Mouse (Mus musculus) ES-E14 (cell line): ENCODE data around the gene Nup210l. TPM values are rescaled to one million over a fixed set of nuclear protein-coding genes. Genes with fewer than 3 reads are reported as not detected.

Experiments used
- DNase-seq: peaks from one replicate; pipeline ENCODE4 v3.0.0-alpha.2; 2013; ENCODE audit warnings: low read depth, low spot score
- H3K27ac ChIP-seq: 2 replicates; pipeline ENCODE4 v1.5.1; 2012; ENCODE audit warnings: low read depth, mild to moderate bottlenecking, low read length, moderate library complexity, mixed read lengths; ENCODE audit not compliant: poor library complexity, insufficient read depth, severe bottlenecking
- H3K36me3 ChIP-seq: 2 replicates; pipeline ENCODE4 v1.6.1; 2012; ENCODE audit warnings: mild to moderate bottlenecking, low read length, moderate library complexity, mixed read lengths; ENCODE audit not compliant: control insufficient read depth, poor library complexity, insufficient read depth, severe bottlenecking
- H3K4me1 ChIP-seq, 2 experiments: fragments of 150-350 bp in 1 of 2; sonication (generic) in 1 of 2; 2 replicates each; pipeline ENCODE4 v1.6.1; 2012; ENCODE audit warnings: low read length in 2 of 2, mild to moderate bottlenecking in 1 of 2, mixed read lengths in 1 of 2; ENCODE audit not compliant: control insufficient read depth in 2 of 2, insufficient read depth in 2 of 2, poor library complexity in 1 of 2
- H3K4me3 ChIP-seq, 2 experiments: fragments of 150-350 bp in 1 of 2; sonication (generic) in 1 of 2; 2 replicates each; pipeline ENCODE4 v1.5.1; 2012; ENCODE audit warnings: low read length in 2 of 2, low read depth in 1 of 2, mild to moderate bottlenecking in 1 of 2, mixed read lengths in 1 of 2; ENCODE audit not compliant: insufficient read depth in 1 of 2, poor library complexity in 1 of 2, severe bottlenecking in 1 of 2
- H3K9ac ChIP-seq: 2 replicates; pipeline ENCODE4 v1.6.1; 2012; ENCODE audit warnings: low read depth, mild to moderate bottlenecking, low read length, mixed read lengths; ENCODE audit not compliant: poor library complexity, insufficient read depth, severe bottlenecking
- H3K9me3 ChIP-seq: fragments of 150-350 bp; sonication (generic); 2 replicates; pipeline ENCODE4 v1.6.1; 2012; ENCODE audit warnings: low read depth, mild to moderate bottlenecking, low read length; ENCODE audit not compliant: control insufficient read depth, insufficient read depth
- CHD2 ChIP-seq: IDR thresholded peaks from 2 replicates; pipeline ENCODE4 v1.6.1; 2014; ENCODE audit warnings: mild to moderate bottlenecking, low read depth, low read length, inconsistent platforms
- HCFC1 ChIP-seq: IDR thresholded peaks from 2 replicates; pipeline ENCODE4 v1.6.1; 2012; ENCODE audit warnings: low read length, inconsistent platforms, borderline replicate concordance; ENCODE audit not compliant: insufficient read depth
- MAFK ChIP-seq: IDR thresholded peaks from 2 replicates; pipeline ENCODE4 v1.6.1; 2014; ENCODE audit warnings: mild to moderate bottlenecking, low read depth, low read length, inconsistent platforms; ENCODE audit not compliant: insufficient read depth
- ZC3H11A ChIP-seq: IDR thresholded peaks from 2 replicates; pipeline ENCODE4 v1.6.1; 2012; ENCODE audit warnings: low read depth, mild to moderate bottlenecking, inconsistent platforms, low read length, borderline replicate concordance
- ZNF384 ChIP-seq: IDR thresholded peaks from 2 replicates; pipeline ENCODE4 v1.6.1; 2012; ENCODE audit warnings: low read depth, low read length, inconsistent platforms
- in situ Hi-C, 2 experiments: fragments of 600-800 bp; cut with MboI; formaldehyde crosslinking; loops; one replicate each; pipeline ENCODE4 v1.15.1; 2025; ENCODE audit warnings: low sequenced_read_pairs in 2 of 2, inconsistent platforms in 1 of 2; ENCODE audit not compliant: unreplicated experiment in 2 of 2
- total RNA-seq: library from RNA; depleted of rRNA; stranded (reverse); fragments of 300-350 nt; gene quantifications from 2 replicates; pipeline ENCODE4 v1.2.3, GENCODE M21; 2012

Nup210l gene
- total RNA-seq, 1 experiment: 0.80 TPM

DNA sequence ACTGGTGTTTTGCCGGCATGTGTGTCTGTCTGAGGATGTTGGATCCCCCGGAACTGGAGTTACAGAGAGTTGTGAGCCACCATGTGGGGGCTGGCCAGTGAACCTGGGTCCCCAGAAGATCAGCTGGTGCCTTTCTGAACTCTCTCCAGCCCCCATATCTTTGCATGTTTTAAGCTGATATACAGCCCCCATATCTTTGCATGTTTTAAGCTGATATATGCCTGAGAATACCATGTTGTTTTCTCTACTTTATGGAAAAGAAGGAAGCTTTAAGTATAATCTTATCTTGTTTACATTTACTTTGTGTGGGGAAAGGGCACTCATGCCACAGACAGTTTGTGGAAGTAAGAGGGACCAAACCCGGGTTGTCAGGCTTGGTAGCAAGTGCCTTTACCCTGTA, 75.6 kb downstream of the Nup210l start:
- H3K36me3 ChIP-seq: no peaks in the 10 kb centered on the region

DNA sequence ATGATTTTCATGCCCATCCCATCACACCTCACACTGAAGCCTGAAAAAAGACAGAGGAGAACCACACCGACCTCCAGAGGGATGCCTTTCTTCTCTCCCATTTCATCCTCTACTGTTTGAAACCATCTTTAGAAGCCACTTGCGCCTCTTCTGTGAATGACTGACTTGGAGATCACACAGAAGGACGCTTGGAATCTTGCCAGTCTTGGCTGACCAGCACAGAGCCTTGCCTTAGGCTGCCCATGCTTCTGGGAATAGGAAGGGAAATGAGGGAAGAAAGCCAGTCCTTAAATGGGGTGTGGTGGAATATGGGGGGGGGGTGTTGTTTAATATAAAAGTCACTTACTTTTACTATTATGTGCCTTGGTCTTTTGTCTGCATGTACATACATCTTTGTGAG, 79.6 kb downstream of the Nup210l start:
- H3K9me3 ChIP-seq: no peaks in the 10 kb centered on the region
- H3K36me3 ChIP-seq: no peaks in the 10 kb centered on the region

More for the DNA sequence above, 75.6 kb downstream of the Nup210l start:
- DNase-seq: no peak
- no peaks in the 10 kb centered on the region for H3K4me1 ChIP-seq
- no peak overlapping the region for H3K9ac ChIP-seq
- H3K27ac ChIP-seq: no peak overlapping the region
- TF ChIP-seq ZC3H11A (no peak), MAFK (no peak), CHD2 (no peak), HCFC1 (no peak), ZNF384 (no peak)
- H3K4me3 ChIP-seq: no peak overlapping the region
- no peaks in the 10 kb centered on the region for H3K9me3 ChIP-seq
- in situ Hi-C loops: no loop called here

DNA sequence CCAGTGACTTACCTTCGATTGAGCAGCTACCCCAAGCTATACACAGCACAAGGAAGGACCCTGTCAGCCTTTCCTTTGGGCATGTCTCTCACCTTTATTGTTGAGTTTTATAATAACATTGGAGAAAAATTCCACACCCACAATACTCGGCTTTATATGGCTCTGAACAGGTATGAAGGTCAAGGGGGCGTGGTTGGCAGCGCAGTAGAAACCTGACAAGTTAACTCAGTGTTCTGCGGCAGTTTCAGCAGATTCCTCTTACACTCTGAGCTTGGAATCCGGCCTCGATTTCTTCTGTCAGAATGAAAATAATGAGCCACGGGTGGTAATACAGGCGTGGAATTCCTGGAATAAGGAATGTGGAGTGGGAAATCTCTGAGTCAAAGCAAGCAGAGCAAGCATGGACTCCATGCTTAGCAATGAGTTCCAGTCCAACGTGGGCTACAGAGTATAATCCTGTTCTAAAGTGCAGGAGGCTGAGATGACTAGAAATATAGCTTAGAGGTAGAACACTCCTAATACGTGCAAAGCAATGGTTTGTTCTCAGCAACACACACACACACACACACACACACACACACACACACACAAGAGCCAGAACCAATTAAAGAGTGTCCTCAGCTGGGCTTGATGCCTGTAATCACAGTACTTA, 87.1 kb downstream of the Nup210l start:
- in situ Hi-C loops: no loop called here
- TF ChIP-seq MAFK (no peak), HCFC1 (no peak), CHD2 (no peak), ZNF384 (no peak), ZC3H11A (no peak)
- DNase-seq: no peak
- Histone ChIP-seq H3K4me3 (no peak overlapping the region), H3K36me3 (no peaks in the 10 kb centered on the region), H3K27ac (no peak overlapping the region), H3K4me1 (no peaks in the 10 kb centered on the region), H3K9me3 (no peaks in the 10 kb centered on the region), H3K9ac (no peak overlapping the region)

More for the DNA sequence above, 79.6 kb downstream of the Nup210l start:
- in situ Hi-C loops: no loop called here
- peaks cover 0 to 2% of the 10 kb centered on the region in 2 experiments; a peak in 1 of 4 replicates for H3K4me1 ChIP-seq
- DNase-seq: no peak
- no peak overlapping the region for H3K9ac ChIP-seq
- TF ChIP-seq CHD2: no peak
- TF ChIP-seq ZC3H11A: no peak
- no peak for TF ChIP-seq HCFC1
- TF ChIP-seq MAFK: no peak
- TF ChIP-seq ZNF384: no peak
- no peak overlapping the region for H3K4me3 ChIP-seq
- no peak overlapping the region for H3K27ac ChIP-seq

DNA sequence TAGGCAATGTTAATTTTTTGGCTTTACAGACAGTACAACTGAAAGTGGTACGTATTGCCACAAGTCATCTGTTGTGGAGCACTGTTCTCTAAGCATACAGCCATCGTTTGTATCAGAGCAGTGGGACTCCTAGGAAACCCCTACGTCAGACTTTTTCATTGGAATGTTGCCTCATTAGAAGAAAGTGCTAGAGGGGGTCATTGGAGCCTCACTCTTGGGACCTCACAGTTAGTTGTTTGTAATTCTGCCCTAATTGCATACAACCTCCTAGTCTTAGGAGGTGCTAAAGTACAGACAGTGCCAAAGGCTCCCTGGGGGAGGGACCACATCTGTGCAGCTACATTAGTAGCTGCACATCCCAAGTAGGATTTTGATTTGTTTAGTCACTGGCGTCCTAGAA, 90.8 kb downstream of the Nup210l start:
- Histone ChIP-seq H3K36me3 (no peaks in the 10 kb centered on the region), H3K27ac (no peak overlapping the region), H3K9me3 (no peaks in the 10 kb centered on the region), H3K4me3 (no peak overlapping the region), H3K9ac (no peak overlapping the region), H3K4me1 (no peaks in the 10 kb centered on the region)
- in situ Hi-C loops: no loop called here
- no peak for TF ChIP-seq ZNF384
- TF ChIP-seq HCFC1: no peak
- no peak for TF ChIP-seq ZC3H11A
- no peak for TF ChIP-seq MAFK
- TF ChIP-seq CHD2: no peak
- DNase-seq: no peak
